Mouse (Mus musculus) limb, embryonic 14.5 days (tissue): ENCODE measurements at regions not wholly inside any gene's neighbourhood (a gene's known extent, or its start where the extent isn't known, plus 50 kb on each side); places are given as distances from the start of the nearest gene placed in this dataset.

Experiments used
- ATAC-seq: fragments of 200-750 bp; cut with Nextera tagmentation; 2 replicates; pipeline ENCODE4 v1.8.0; 2017; ENCODE audit warnings: low read depth, moderate number of reproducible peaks, moderate TSS enrichment; ENCODE audit not compliant: low FRiP score
- DNase-seq: peaks from one replicate; pipeline ENCODE4 v3.0.0-alpha.2; 2015; ENCODE audit warnings: low spot score
- H3K27ac ChIP-seq: fragments of 300-500 bp; sonication (generic); replicated peaks from 2 replicates; pipeline ENCODE4 v1.5.1; 2014; ENCODE audit warnings: low read depth, mild to moderate bottlenecking, low read length, moderate library complexity, mixed read lengths
- H3K27me3 ChIP-seq: fragments of 300-500 bp; sonication (generic); 2 replicates; pipeline ENCODE4 v1.6.1; 2014; ENCODE audit warnings: low read length, mixed read lengths; ENCODE audit not compliant: control insufficient read depth, insufficient read depth
- H3K36me3 ChIP-seq: fragments of 300-500 bp; sonication (generic); 2 replicates; pipeline ENCODE4 v1.6.1; 2014; ENCODE audit warnings: mild to moderate bottlenecking, low read length, moderate library complexity, mixed read lengths; ENCODE audit not compliant: control insufficient read depth, insufficient read depth
- H3K4me1 ChIP-seq: fragments of 300-500 bp; sonication (generic); 2 replicates; pipeline ENCODE4 v1.6.1; 2014; ENCODE audit warnings: antibody characterized with exemption, low read length, mixed read lengths; ENCODE audit not compliant: control insufficient read depth, insufficient read depth
- H3K4me2 ChIP-seq: fragments of 300-500 bp; sonication (generic); replicated peaks from 2 replicates; pipeline ENCODE4 v1.6.1; 2014; ENCODE audit warnings: low read depth, mild to moderate bottlenecking, low read length, moderate library complexity; ENCODE audit not compliant: severe bottlenecking
- H3K4me3 ChIP-seq: fragments of 300-500 bp; sonication (generic); replicated peaks from 2 replicates; pipeline ENCODE4 v1.5.1; 2014; ENCODE audit warnings: low read length
- H3K9ac ChIP-seq: fragments of 300-500 bp; sonication (generic); 2 replicates; pipeline ENCODE4 v1.6.1; 2014; ENCODE audit warnings: mild to moderate bottlenecking, low read depth, low read length, moderate library complexity; ENCODE audit not compliant: severe bottlenecking
- H3K9me3 ChIP-seq: fragments of 300-500 bp; sonication (generic); 2 replicates; pipeline ENCODE4 v1.6.1; 2016; ENCODE audit warnings: low read length; ENCODE audit not compliant: control insufficient read depth
- POLR2A ChIP-seq: fragments of 200-500 bp; IDR thresholded peaks from 2 replicates; pipeline ENCODE4 v1.8.0; 2012; ENCODE audit warnings: inconsistent platforms, mild to moderate bottlenecking, moderate library complexity, borderline replicate concordance; ENCODE audit not compliant: insufficient read depth, insufficient read length; ENCODE audit errors: extremely low read depth
- WGBS: fragments of 180-500 bp; shearing (Covaris S2); extraction: QIAGEN DNeasy Blood & Tissue Kit; methylation state at CpG from one replicate; pipeline ENCODE4 v1.1.7; 2014; 5-methylcytosine and 5-hydroxymethylcytosine counted together

DNA sequence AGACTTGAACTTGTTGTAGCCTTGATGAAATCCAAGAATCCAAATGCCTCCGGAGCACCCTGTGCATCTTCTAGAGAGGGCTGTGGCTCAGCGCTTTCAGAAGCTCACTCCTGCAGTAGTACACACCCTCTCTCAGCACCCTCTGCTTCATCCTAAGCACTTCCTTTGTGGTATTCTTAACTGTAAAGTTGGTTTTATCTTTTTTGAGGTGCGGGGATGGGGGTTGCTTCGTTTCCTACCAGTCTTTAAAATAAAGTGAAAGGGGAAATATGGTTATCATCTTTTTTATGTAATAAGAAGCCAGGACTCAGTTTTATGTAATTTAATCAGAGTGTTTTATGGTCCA, 148.5 kb downstream of the Rchy1 start:
- no peak overlapping the region for H3K9ac ChIP-seq
- no peaks in the 10 kb centered on the region for H3K27me3 ChIP-seq
- H3K4me1 ChIP-seq: 0 out of 2 replicates have a peak, but pooled peaks cover 5% of the 10 kb centered on the region
- no peaks in the 10 kb centered on the region for H3K9me3 ChIP-seq
- no peak overlapping the region for H3K4me2 ChIP-seq
- no peaks in the 10 kb centered on the region for H3K36me3 ChIP-seq
- no peak overlapping the region; the same call in 1 of the 2 replicates for H3K27ac ChIP-seq
- 69% methylated on average over 4 of the region's 4 CpGs for WGBS
- no peak overlapping the region for H3K4me3 ChIP-seq
- DNase-seq (no peak), ATAC-seq (no peak)
- TF ChIP-seq POLR2A: no peak

GRCm38 (mm10) chr5:91813547-91814416, 149.1 kb downstream of the Rchy1 start:
- Histone ChIP-seq H3K27ac (no peak overlapping the region; the same call in 1 of the 2 replicates), H3K9ac (no peak overlapping the region), H3K4me3 (no peak overlapping the region), H3K4me2 (no peak overlapping the region), H3K36me3 (no peaks in the 10 kb centered on the region), H3K27me3 (no peaks in the 10 kb centered on the region), H3K4me1 (0 out of 2 replicates have a peak, but pooled peaks cover 5% of the 10 kb centered on the region), H3K9me3 (no peaks in the 10 kb centered on the region)
- no peak for TF ChIP-seq POLR2A
- DNase-seq: no peak
- WGBS: 65% methylated on average over 5 of the region's 5 CpGs
- no peak for ATAC-seq

DNA sequence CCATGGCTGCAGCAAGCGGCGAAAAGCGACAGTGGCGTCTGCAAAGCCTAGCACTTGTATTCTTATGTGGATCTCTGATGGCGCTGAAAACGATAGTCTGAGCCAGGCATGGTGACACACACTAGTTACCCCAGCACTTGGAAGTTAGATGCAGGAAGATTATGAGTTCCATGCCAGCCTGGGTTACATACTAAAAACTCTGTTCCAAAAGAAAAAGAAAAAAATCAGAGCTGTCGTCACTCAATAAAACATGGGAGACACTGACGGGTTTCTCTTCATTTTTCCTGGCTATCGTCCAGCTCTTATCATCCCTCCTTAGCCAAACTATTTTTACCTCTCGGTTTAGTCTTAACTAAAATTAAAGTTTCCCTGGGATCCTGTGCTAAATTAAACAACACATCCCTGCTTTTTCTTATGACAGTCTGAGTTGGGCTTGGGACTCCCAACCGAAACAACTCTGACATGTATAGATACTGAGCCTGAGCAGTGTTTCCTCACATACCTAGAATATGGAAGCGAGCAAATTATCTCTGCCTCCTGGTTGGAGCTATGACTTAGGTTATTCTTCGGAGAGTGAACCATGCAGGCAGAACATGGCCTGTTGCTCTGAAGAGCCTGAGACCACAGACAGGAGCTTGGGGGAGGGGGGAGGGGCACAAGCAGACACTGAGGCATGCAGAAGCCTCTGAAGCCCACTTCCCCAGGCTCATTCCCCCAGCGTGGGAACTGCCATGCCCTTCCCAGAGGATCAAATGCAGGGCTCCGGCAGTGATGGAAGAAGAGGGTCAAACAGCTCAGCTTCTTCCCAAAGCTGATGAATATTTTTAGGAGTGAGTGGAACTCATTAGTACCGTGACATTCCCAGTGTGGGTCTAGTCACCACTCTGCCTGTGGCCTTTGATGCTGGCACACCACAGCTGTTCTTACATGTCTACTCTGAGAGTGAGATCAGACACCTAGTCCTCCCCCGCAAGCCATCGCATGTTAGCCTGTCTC, 155.5 kb downstream of the Rchy1 start:
- H3K36me3 ChIP-seq: no peaks in the 10 kb centered on the region
- H3K9ac ChIP-seq: no peak overlapping the region
- 64% methylated on average over 18 of the region's 18 CpGs for WGBS
- ATAC-seq (peak; percentile 94), DNase-seq (peak; percentile 45)
- H3K4me1 ChIP-seq: no peaks in the 10 kb centered on the region
- H3K4me2 ChIP-seq: no peak overlapping the region
- no peak overlapping the region for H3K4me3 ChIP-seq
- no peaks in the 10 kb centered on the region for H3K27me3 ChIP-seq
- no peak overlapping the region for H3K27ac ChIP-seq
- no peak for TF ChIP-seq POLR2A
- no peaks in the 10 kb centered on the region for H3K9me3 ChIP-seq

- Histone ChIP-seq H3K4me1 (0 out of 2 replicates have a peak, but pooled peaks cover 8% of the 10 kb centered on the region), H3K36me3 (no peaks in the 10 kb centered on the region), H3K9ac (no peak overlapping the region), H3K27ac (no peak overlapping the region), H3K27me3 (no peaks in the 10 kb centered on the region), H3K4me2 (no peak overlapping the region), H3K4me3 (no peak overlapping the region), H3K9me3 (no peaks in the 10 kb centered on the region)
- WGBS: 82% methylated on average over 3 of the region's 3 CpGs
- DNase-seq (no peak), ATAC-seq (no peak; the same call in 1 of the 2 replicates)
- no peak for TF ChIP-seq POLR2A
Measured at GRCm38 (mm10) chr5:91801297-91801980, 161.4 kb downstream of the Rchy1 start.
